Mouse (Mus musculus): Measurements from ENCODE around the gene Pacs1. TPM values are rescaled to one million over a fixed set of nuclear protein-coding genes. Genes with fewer than 3 reads are reported as not detected.

Pacs1 gene
- polyA plus RNA-seq, 1 experiment, result 18.3 TPM

DNA sequence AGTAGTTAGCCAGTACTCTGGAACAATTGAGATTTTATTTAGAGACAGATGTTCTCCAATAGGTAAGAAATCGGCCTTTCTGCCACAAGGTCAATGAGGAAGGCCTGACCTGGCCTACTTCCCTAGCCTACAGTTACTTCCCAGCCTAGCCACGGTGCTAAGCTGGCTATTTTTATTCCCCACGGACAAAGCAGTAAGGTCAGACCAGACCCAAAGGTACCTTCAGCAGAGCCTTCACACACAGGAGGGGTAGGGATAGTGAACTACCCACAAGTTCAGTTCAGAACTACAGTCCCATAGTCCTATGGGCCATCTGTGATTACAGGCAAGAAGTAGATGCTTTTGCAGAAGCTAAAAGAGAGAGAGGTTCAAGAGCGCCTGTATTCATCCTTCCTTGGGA lies 997 bp upstream of the Pacs1 start:
- Histone ChIP-seq H3K36me3 (ENCODE audit: control insufficient read depth, insufficient read depth, low read length, poor library complexity, severe bottlenecking) (peaks cover 34% of the 10 kb centered on the region), H3K27me3 (ENCODE audit: control insufficient read depth, insufficient read depth, low read length, poor library complexity, severe bottlenecking) (no peaks in the 10 kb centered on the region), H3K9ac (ENCODE audit: low read depth, poor library complexity, severe bottlenecking) (peak overlapping the region; percentile 85), H3K4me1 (ENCODE audit: control insufficient read depth, insufficient read depth, low read length) (no peaks in the 10 kb centered on the region), H3K4me3 (ENCODE audit: low read depth, low read length) (no peak overlapping the region), H3K27ac (ENCODE audit: insufficient read depth, low read length) (peak overlapping the region; percentile 80; the same call in 1 of the 2 replicates), H3K9me3 (replicated peaks; ENCODE audit: control insufficient read depth, insufficient read depth, low read length, poor library complexity, severe bottlenecking) (no peaks in the 10 kb centered on the region)
- no peak for TF ChIP-seq POLR2A (IDR thresholded peaks at IDR 0.05; ENCODE audit: insufficient read depth, low read length)
- TF ChIP-seq CTCF (IDR thresholded peaks at IDR 0.05; ENCODE audit: low read depth, low read length), result no peak
- TF ChIP-seq EP300 (IDR thresholded peaks at IDR 0.05; ENCODE audit: insufficient read depth, low read depth, low read length), result no peak

- Histone ChIP-seq H3K27ac (ENCODE audit: insufficient read depth, low read length) (no peak overlapping the region), H3K9ac (ENCODE audit: low read depth, poor library complexity, severe bottlenecking) (peak overlapping the region; percentile 85), H3K36me3 (ENCODE audit: control insufficient read depth, insufficient read depth, low read length, poor library complexity, severe bottlenecking) (peaks cover 22% of the 10 kb centered on the region), H3K9me3 (replicated peaks; ENCODE audit: control insufficient read depth, insufficient read depth, low read length, poor library complexity, severe bottlenecking) (no peaks in the 10 kb centered on the region), H3K4me3 (ENCODE audit: low read depth, low read length) (peak overlapping the region; percentile 81), H3K27me3 (ENCODE audit: control insufficient read depth, insufficient read depth, low read length, poor library complexity, severe bottlenecking) (no peaks in the 10 kb centered on the region), H3K4me1 (ENCODE audit: control insufficient read depth, insufficient read depth, low read length) (no peaks in the 10 kb centered on the region)
- TF ChIP-seq POLR2A (IDR thresholded peaks at IDR 0.05; ENCODE audit: insufficient read depth, low read length) (no peak), EP300 (IDR thresholded peaks at IDR 0.05; ENCODE audit: insufficient read depth, low read depth, low read length) (no peak), CTCF (IDR thresholded peaks at IDR 0.05; ENCODE audit: low read depth, low read length) (no peak)
Measured at GRCm38 (mm10) chr19:5272326-5272795, 558 bp downstream of the Pacs1 start.

- TF ChIP-seq POLR2A (IDR thresholded peaks at IDR 0.05; ENCODE audit: insufficient read depth, low read length), result no peak
- TF ChIP-seq CTCF (IDR thresholded peaks at IDR 0.05; ENCODE audit: low read depth, low read length), result no peak
- no peak for TF ChIP-seq EP300 (IDR thresholded peaks at IDR 0.05; ENCODE audit: insufficient read depth, low read depth, low read length)
- Histone ChIP-seq H3K9me3 (replicated peaks; ENCODE audit: control insufficient read depth, insufficient read depth, low read length, poor library complexity, severe bottlenecking) (no peaks in the 10 kb centered on the region), H3K4me3 (ENCODE audit: low read depth, low read length) (no peak overlapping the region), H3K36me3 (ENCODE audit: control insufficient read depth, insufficient read depth, low read length, poor library complexity, severe bottlenecking) (peaks cover 19% of the 10 kb centered on the region), H3K9ac (ENCODE audit: low read depth, poor library complexity, severe bottlenecking) (no peak overlapping the region), H3K27me3 (ENCODE audit: control insufficient read depth, insufficient read depth, low read length, poor library complexity, severe bottlenecking) (no peaks in the 10 kb centered on the region), H3K4me1 (ENCODE audit: control insufficient read depth, insufficient read depth, low read length) (no peaks in the 10 kb centered on the region), H3K27ac (ENCODE audit: insufficient read depth, low read length) (no peak overlapping the region)
Measured at GRCm38 (mm10) chr19:5271430-5271829, 1.5 kb downstream of the Pacs1 start.

GRCm38 (mm10) chr19:5269392-5269791 lies 3.5 kb downstream of the Pacs1 start:
- Histone ChIP-seq H3K36me3 (ENCODE audit: control insufficient read depth, insufficient read depth, low read length, poor library complexity, severe bottlenecking) (peaks cover 3% of the 10 kb centered on the region; the same call in 1 of the 2 replicates), H3K4me1 (ENCODE audit: control insufficient read depth, insufficient read depth, low read length) (no peaks in the 10 kb centered on the region), H3K27me3 (ENCODE audit: control insufficient read depth, insufficient read depth, low read length, poor library complexity, severe bottlenecking) (no peaks in the 10 kb centered on the region), H3K4me3 (ENCODE audit: low read depth, low read length) (no peak overlapping the region), H3K9me3 (replicated peaks; ENCODE audit: control insufficient read depth, insufficient read depth, low read length, poor library complexity, severe bottlenecking) (no peaks in the 10 kb centered on the region), H3K9ac (ENCODE audit: low read depth, poor library complexity, severe bottlenecking) (no peak overlapping the region), H3K27ac (ENCODE audit: insufficient read depth, low read length) (no peak overlapping the region)
- TF ChIP-seq EP300 (IDR thresholded peaks at IDR 0.05; ENCODE audit: insufficient read depth, low read depth, low read length), result no peak
- TF ChIP-seq POLR2A (IDR thresholded peaks at IDR 0.05; ENCODE audit: insufficient read depth, low read length), result no peak
- no peak for TF ChIP-seq CTCF (IDR thresholded peaks at IDR 0.05; ENCODE audit: low read depth, low read length)

GRCm38 (mm10) chr19:5268875-5269274 lies 4.0 kb downstream of the Pacs1 start:
- Histone ChIP-seq H3K27me3 (ENCODE audit: control insufficient read depth, insufficient read depth, low read length, poor library complexity, severe bottlenecking) (no peaks in the 10 kb centered on the region), H3K9ac (ENCODE audit: low read depth, poor library complexity, severe bottlenecking) (no peak overlapping the region)
- TF ChIP-seq EP300 (IDR thresholded peaks at IDR 0.05; ENCODE audit: insufficient read depth, low read depth, low read length) (no peak), POLR2A (IDR thresholded peaks at IDR 0.05; ENCODE audit: insufficient read depth, low read length) (no peak), CTCF (IDR thresholded peaks at IDR 0.05; ENCODE audit: low read depth, low read length) (no peak)

GRCm38 (mm10) chr19:5268017-5268416 lies 4.9 kb downstream of the Pacs1 start:
- Histone ChIP-seq H3K9me3 (replicated peaks; ENCODE audit: control insufficient read depth, insufficient read depth, low read length, poor library complexity, severe bottlenecking) (no peaks in the 10 kb centered on the region), H3K27ac (ENCODE audit: insufficient read depth, low read length) (no peak overlapping the region), H3K27me3 (ENCODE audit: control insufficient read depth, insufficient read depth, low read length, poor library complexity, severe bottlenecking) (no peaks in the 10 kb centered on the region), H3K4me3 (ENCODE audit: low read depth, low read length) (no peak overlapping the region), H3K36me3 (ENCODE audit: control insufficient read depth, insufficient read depth, low read length, poor library complexity, severe bottlenecking) (no peaks in the 10 kb centered on the region), H3K9ac (ENCODE audit: low read depth, poor library complexity, severe bottlenecking) (no peak overlapping the region), H3K4me1 (ENCODE audit: control insufficient read depth, insufficient read depth, low read length) (no peaks in the 10 kb centered on the region)
- TF ChIP-seq EP300 (IDR thresholded peaks at IDR 0.05; ENCODE audit: insufficient read depth, low read depth, low read length) (no peak), POLR2A (IDR thresholded peaks at IDR 0.05; ENCODE audit: insufficient read depth, low read length) (no peak), CTCF (IDR thresholded peaks at IDR 0.05; ENCODE audit: low read depth, low read length) (no peak)

More at GRCm38 (mm10) chr19:5268875-5269274, 4.0 kb downstream of the Pacs1 start:
- H3K4me3 ChIP-seq (ENCODE audit: low read depth, low read length), result no peak overlapping the region
- H3K4me1 ChIP-seq (ENCODE audit: control insufficient read depth, insufficient read depth, low read length), result no peaks in the 10 kb centered on the region
- H3K27ac ChIP-seq (ENCODE audit: insufficient read depth, low read length), result no peak overlapping the region
- H3K36me3 ChIP-seq (ENCODE audit: control insufficient read depth, insufficient read depth, low read length, poor library complexity, severe bottlenecking), result no peaks in the 10 kb centered on the region
- no peaks in the 10 kb centered on the region for H3K9me3 ChIP-seq (replicated peaks; ENCODE audit: control insufficient read depth, insufficient read depth, low read length, poor library complexity, severe bottlenecking)

All from ES-Bruce4 (cell line).